Comparison of ENCODE assay signal across 11 mouse cellular contexts in the genomic region with DNA sequence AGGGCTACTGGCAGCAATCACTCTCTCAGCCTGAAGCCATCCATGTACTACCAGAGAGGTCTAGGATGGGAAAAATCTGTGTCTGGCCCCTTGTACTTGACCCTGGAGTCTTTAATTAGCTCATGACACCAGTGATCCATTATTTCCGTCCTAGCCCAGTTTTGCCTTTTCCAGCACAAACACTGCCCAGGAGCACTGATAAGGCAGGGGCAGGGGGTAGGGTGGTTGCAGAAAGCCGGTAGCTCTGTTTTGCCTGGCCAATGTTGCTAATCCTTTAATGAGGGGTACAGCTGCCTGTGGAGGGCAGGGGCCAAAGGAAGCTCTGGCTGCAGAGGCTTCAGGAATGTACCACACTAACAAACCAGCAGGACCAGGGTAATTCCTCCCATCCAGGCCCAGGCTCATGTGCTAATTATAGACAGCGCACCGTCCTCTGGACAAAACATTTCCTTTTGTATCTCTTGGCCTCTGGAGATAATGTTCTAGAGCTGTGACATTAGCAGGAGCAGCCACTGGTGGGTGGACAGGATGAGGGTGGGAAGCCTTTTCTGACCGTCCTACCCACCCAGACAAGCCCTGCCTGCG.
A peak's percentile ranks its signal among the peaks of the same experiment; 100 is the strongest.
DNase-seq lines count a peak whose midpoint lies in the region; ATAC-seq and TF ChIP-seq lines count a peak whose summit lies in the region.
"Had no signal": no experiment of that assay in that cellular context is flagged by ENCODE, and none has a peak within 500 bp of the region (broad histone marks: within the 10 kb centered on the region; RNA-seq: fewer than 3 reads in every experiment).

No protein-coding gene starts in this region.

- DNase-seq in stomach, postnatal 0 days (ENCODE audit: low spot score): no peak
- peak; percentile 54 for DNase-seq in heart, postnatal 25 days (ENCODE audit: low spot score)
- peak; percentile 56 for DNase-seq in liver, adult 2 months (ENCODE audit: extremely low read depth, low read depth, low spot score)
- peak; percentile 83 for DNase-seq in yolk sac, embryonic 10.5 days (ENCODE audit: low spot score)
- no peak for DNase-seq in layer of hippocampus, postnatal 14 days (ENCODE audit: low spot score in 2 of 2)
- DNase-seq in forebrain, embryonic 14.5 days (ENCODE audit: low spot score): no peak
- no peak for DNase-seq in gastrocnemius, postnatal 36 days
- DNase-seq: thymus, postnatal 25 days had no signal

- WGBS in stomach, embryonic 16.5 days: 33% methylated on average over 6 of the region's 6 CpGs
- 39% methylated on average over 6 of the region's 6 CpGs for WGBS in stomach, postnatal 0 days
- WGBS in liver, adult 2 months: 47% methylated on average over 6 of the region's 6 CpGs
- 44% methylated on average over 6 of the region's 6 CpGs for WGBS in forebrain, embryonic 14.5 days

- no peaks in the 10 kb centered on the region for H3K27me3 ChIP-seq in stomach, embryonic 16.5 days (ENCODE audit: control insufficient read depth, insufficient read depth, low read length)
- H3K27me3 ChIP-seq in stomach, postnatal 0 days (ENCODE audit: control insufficient read depth, insufficient read depth, low read length): no peaks in the 10 kb centered on the region
- no peaks in the 10 kb centered on the region for H3K27me3 ChIP-seq in liver, adult 2 months (ENCODE audit: control insufficient read depth, insufficient read depth, low read length)
- no peaks in the 10 kb centered on the region for H3K27me3 ChIP-seq in forebrain, embryonic 14.5 days (replicated peaks; ENCODE audit: control insufficient read depth, insufficient read depth, low read length)

- H3K4me2 ChIP-seq in stomach, embryonic 16.5 days (ENCODE audit: low read depth, low read length): no peak overlapping the region
- H3K4me2 ChIP-seq in stomach, postnatal 0 days (replicated peaks; ENCODE audit: low read depth): no peak overlapping the region
- H3K4me2 ChIP-seq in forebrain, embryonic 14.5 days (ENCODE audit: low read length): no peak overlapping the region
- H3K4me2 ChIP-seq: embryonic facial prominence, embryonic 15.5 days had no signal

- no peak for TF ChIP-seq CTCF in stomach, postnatal 0 days (IDR thresholded peaks at IDR 0.05; ENCODE audit: low read depth)
- no peak for TF ChIP-seq CTCF in liver, adult 2 months (IDR thresholded peaks at IDR 0.05; ENCODE audit: low read depth, low read length)

- no peaks in the 10 kb centered on the region for H3K79me2 ChIP-seq in liver, adult 2 months (ENCODE audit: control insufficient read depth, insufficient read depth, low read length)

- no peaks in the 10 kb centered on the region for H3K36me3 ChIP-seq in stomach, embryonic 16.5 days (ENCODE audit: control insufficient read depth, insufficient read depth, low read length)
- no peaks in the 10 kb centered on the region for H3K36me3 ChIP-seq in stomach, postnatal 0 days (ENCODE audit: control insufficient read depth, insufficient read depth, low read length)
- H3K36me3 ChIP-seq in liver, adult 2 months (ENCODE audit: control insufficient read depth, insufficient read depth, low read length): no peaks in the 10 kb centered on the region
- no peaks in the 10 kb centered on the region for H3K36me3 ChIP-seq in forebrain, embryonic 14.5 days (ENCODE audit: control insufficient read depth, insufficient read depth, low read length)
- H3K36me3 ChIP-seq: embryonic facial prominence, embryonic 15.5 days had no signal

- H3K4me3 ChIP-seq in stomach, embryonic 16.5 days (replicated peaks; ENCODE audit: low read length): no peak overlapping the region
- no peak overlapping the region for H3K4me3 ChIP-seq in stomach, postnatal 0 days (ENCODE audit: low read depth, low read length)
- no peak overlapping the region for H3K4me3 ChIP-seq in liver, adult 2 months (ENCODE audit: insufficient read depth, low read depth, low read length)
- H3K4me3 ChIP-seq in forebrain, embryonic 14.5 days (ENCODE audit: low read depth, low read length): no peak overlapping the region
- H3K4me3 ChIP-seq: embryonic facial prominence, embryonic 15.5 days had no signal

- TF ChIP-seq EP300 in stomach, postnatal 0 days (optimal IDR thresholded peaks at IDR 0.05): no peak

- H3K27ac ChIP-seq in stomach, embryonic 16.5 days (ENCODE audit: low read length): no peak overlapping the region
- H3K27ac ChIP-seq in stomach, postnatal 0 days (replicated peaks): no peak overlapping the region
- peak overlapping the region; percentile 84 for H3K27ac ChIP-seq in liver, adult 2 months (replicated peaks; ENCODE audit: insufficient read depth, low read depth, low read length)
- H3K27ac ChIP-seq in forebrain, embryonic 14.5 days (ENCODE audit: low read depth, low read length): no peak overlapping the region
- H3K27ac ChIP-seq: embryonic facial prominence, embryonic 15.5 days had no signal

- no peak overlapping the region for H3K9ac ChIP-seq in stomach, embryonic 16.5 days (ENCODE audit: low read length)
- H3K9ac ChIP-seq in stomach, postnatal 0 days (ENCODE audit: low read length): no peak overlapping the region
- peak overlapping the region; percentile 35; the same call in 1 of the 2 replicates for H3K9ac ChIP-seq in liver, adult 2 months (ENCODE audit: low read depth, low read length)
- no peak overlapping the region for H3K9ac ChIP-seq in forebrain, embryonic 14.5 days (ENCODE audit: low read length)
- H3K9ac ChIP-seq: embryonic facial prominence, embryonic 15.5 days had no signal

- H3K4me1 ChIP-seq in stomach, embryonic 16.5 days (ENCODE audit: control insufficient read depth, insufficient read depth, low read length): peaks cover 2% of the 10 kb centered on the region; the same call in 1 of the 2 replicates
- H3K4me1 ChIP-seq in stomach, postnatal 0 days (replicated peaks; ENCODE audit: control insufficient read depth, insufficient read depth): no peaks in the 10 kb centered on the region
- peaks cover 11% of the 10 kb centered on the region; the same call in 1 of the 2 replicates for H3K4me1 ChIP-seq in liver, adult 2 months (ENCODE audit: control insufficient read depth, insufficient read depth, low read length)
- H3K4me1 ChIP-seq in forebrain, embryonic 14.5 days (ENCODE audit: control insufficient read depth, insufficient read depth, low read length): peaks cover 7% of the 10 kb centered on the region; the same call in 1 of the 2 replicates

- intact Hi-C loops in heart, postnatal 25 days (cut with DNase I): no loop called here
- intact Hi-C loops in gastrocnemius, postnatal 36 days (cut with DNase I): no loop called here

- H3K9me3 ChIP-seq in stomach, embryonic 16.5 days (replicated peaks; ENCODE audit: control insufficient read depth, low read length): no peaks in the 10 kb centered on the region
- no peaks in the 10 kb centered on the region for H3K9me3 ChIP-seq in stomach, postnatal 0 days (ENCODE audit: control insufficient read depth, low read length)
- no peaks in the 10 kb centered on the region for H3K9me3 ChIP-seq in forebrain, embryonic 14.5 days (replicated peaks; ENCODE audit: control insufficient read depth, low read length)
- H3K9me3 ChIP-seq: embryonic facial prominence, embryonic 15.5 days had no signal

- ATAC-seq in stomach, embryonic 16.5 days (ENCODE audit: insufficient read depth, low FRiP score): peak; percentile 39; the same call in 1 of the 2 replicates
- no peak for ATAC-seq in stomach, postnatal 0 days (ENCODE audit: low FRiP score, low TSS enrichment)
- ATAC-seq in forebrain, embryonic 14.5 days: no peak
- ATAC-seq: inflammation-experienced regulatory T-cells, adult 6 months had no signal

- no peak for TF ChIP-seq POLR2A in liver, adult 2 months (IDR thresholded peaks at IDR 0.05; ENCODE audit: extremely low read depth, insufficient read depth, low read length)

Comparison
In these comparisons a context has a peak if more than half of its experiments do, and no peak if none do; other contexts are left out.
1. DNase-seq: peak in heart, postnatal 25 days (single experiment), liver, adult 2 months (single experiment) and yolk sac, embryonic 10.5 days (single experiment); none in stomach, postnatal 0 days (single experiment), layer of hippocampus, postnatal 14 days (0 of 2), forebrain, embryonic 14.5 days (single experiment) and gastrocnemius, postnatal 36 days (0 of 2).